Mouse (Mus musculus) forebrain, embryonic 11.5 days (tissue): ENCODE measurements around the gene Pgm1. TPM values are rescaled to one million over a fixed set of nuclear protein-coding genes. Genes with fewer than 3 reads are reported as not detected.

ENCODE experiments used
- ATAC-seq: fragments of 200-750 bp; cut with Nextera tagmentation; replicated peaks from 2 replicates; pipeline ENCODE4 v1.8.0; 2017; ENCODE audit warnings: moderate TSS enrichment; ENCODE audit not compliant: low FRiP score
- DNase-seq: peaks from one replicate; pipeline ENCODE4 v3.0.0-alpha.2; 2017; ENCODE audit warnings: low spot score
- H3K27ac ChIP-seq: fragments of 300-500 bp; sonication (generic); 2 replicates; pipeline ENCODE4 v1.5.1; 2014; ENCODE audit warnings: low read depth, low read length
- H3K27me3 ChIP-seq: fragments of 300-500 bp; sonication (generic); 2 replicates; pipeline ENCODE4 v1.6.1; 2014; ENCODE audit warnings: mild to moderate bottlenecking, low read length, mixed read lengths; ENCODE audit not compliant: control insufficient read depth, insufficient read depth
- H3K36me3 ChIP-seq: fragments of 300-500 bp; sonication (generic); 2 replicates; pipeline ENCODE4 v1.6.1; 2014; ENCODE audit warnings: mild to moderate bottlenecking, low read length, moderate library complexity, mixed read lengths; ENCODE audit not compliant: control insufficient read depth, insufficient read depth
- H3K4me1 ChIP-seq: fragments of 300-500 bp; sonication (generic); replicated peaks from 2 replicates; pipeline ENCODE4 v1.6.1; 2014; ENCODE audit warnings: low read length, mixed read lengths; ENCODE audit not compliant: control insufficient read depth, insufficient read depth
- H3K4me2 ChIP-seq: fragments of 300-500 bp; sonication (generic); 2 replicates; pipeline ENCODE4 v1.6.1; 2014; ENCODE audit warnings: low read depth, mild to moderate bottlenecking, low read length, moderate library complexity, mixed read lengths; ENCODE audit not compliant: severe bottlenecking
- H3K4me3 ChIP-seq: fragments of 300-500 bp; sonication (generic); 2 replicates; pipeline ENCODE4 v1.5.1; 2014; ENCODE audit warnings: low read depth, low read length
- H3K9ac ChIP-seq: fragments of 300-500 bp; sonication (generic); 2 replicates; pipeline ENCODE4 v1.6.1; 2014; ENCODE audit warnings: low read length
- H3K9me3 ChIP-seq: fragments of 300-500 bp; sonication (generic); 2 replicates; pipeline ENCODE4 v1.6.1; 2016; ENCODE audit warnings: low read length, mixed read lengths; ENCODE audit not compliant: control insufficient read depth
- WGBS: fragments of 180-500 bp; shearing (Covaris S2); extraction: QIAGEN DNeasy Blood & Tissue Kit; methylation state at CpG from one replicate; pipeline ENCODE4 v1.1.7; 2014; 5-methylcytosine and 5-hydroxymethylcytosine counted together
- polyA plus RNA-seq: library from polyadenylated mRNA; unstranded; fragments of >200 nt; fragmentation: Nextera tagmentation; extraction: Ambion mirVana; gene quantifications from 2 replicates; pipeline ENCODE4 v1.2.1, GENCODE M21; 2014

Gene Pgm1
- polyA plus RNA-seq, 1 experiment from 2014 or later, result 56.8 TPM

DNA sequence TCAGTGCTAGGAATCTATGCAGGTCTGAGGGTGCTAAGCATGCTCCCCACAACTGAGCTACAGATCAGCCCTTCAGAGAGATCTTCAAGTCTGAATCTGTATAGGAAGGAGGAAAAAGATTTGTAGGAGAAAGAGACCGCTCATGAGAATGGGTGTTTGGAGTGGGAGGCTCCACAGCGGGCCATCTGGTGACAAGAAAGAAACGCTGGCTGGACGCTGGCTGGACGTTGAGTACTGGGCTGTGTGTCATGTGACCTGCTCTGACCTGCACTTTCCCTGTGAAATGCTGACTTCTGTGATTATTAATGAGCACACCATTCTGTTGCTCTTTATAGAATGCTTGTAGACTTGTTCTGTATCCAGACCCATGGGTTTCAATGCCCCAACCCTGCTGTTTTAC, 40.1 kb downstream of the Pgm1 start:
- H3K27ac ChIP-seq, result no peak overlapping the region
- H3K4me2 ChIP-seq, result no peak overlapping the region
- no peak for DNase-seq
- H3K9me3 ChIP-seq, result no peaks in the 10 kb centered on the region
- H3K9ac ChIP-seq, result no peak overlapping the region
- no peaks in the 10 kb centered on the region for H3K4me1 ChIP-seq
- no peak overlapping the region for H3K4me3 ChIP-seq
- H3K36me3 ChIP-seq, result no peaks in the 10 kb centered on the region
- no peak for ATAC-seq
- 63% methylated on average over 5 of the region's 5 CpGs for WGBS
- H3K27me3 ChIP-seq, result no peaks in the 10 kb centered on the region

DNA sequence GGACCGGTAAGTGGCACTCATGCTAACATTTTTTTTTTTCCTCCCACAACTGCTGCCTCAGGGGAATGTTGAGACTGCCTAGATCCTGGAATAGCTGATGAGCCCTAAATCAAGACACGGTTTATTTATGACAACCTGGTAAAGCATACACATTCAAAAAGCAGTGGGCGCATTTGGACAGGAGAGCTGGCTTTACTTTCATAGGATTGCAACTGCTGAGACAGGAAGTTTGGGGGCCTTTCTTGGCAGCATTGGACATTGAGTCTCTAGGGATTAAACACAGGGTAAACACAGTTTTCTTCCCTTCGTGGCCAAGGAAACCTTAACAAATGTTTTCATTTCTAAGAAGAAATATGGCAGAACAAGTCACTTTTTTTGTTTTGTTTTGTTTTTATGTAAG, 40.9 kb downstream of the Pgm1 start:
- H3K4me3 ChIP-seq, result no peak overlapping the region
- no peak overlapping the region for H3K9ac ChIP-seq
- H3K36me3 ChIP-seq, result no peaks in the 10 kb centered on the region
- H3K27me3 ChIP-seq, result no peaks in the 10 kb centered on the region
- no peaks in the 10 kb centered on the region for H3K9me3 ChIP-seq
- 83% methylated on average over 4 of the region's 4 CpGs for WGBS
- ATAC-seq, result no peak
- H3K4me2 ChIP-seq, result no peak overlapping the region
- no peak for DNase-seq
- no peaks in the 10 kb centered on the region for H3K4me1 ChIP-seq
- H3K27ac ChIP-seq, result no peak overlapping the region

GRCm38 (mm10) chr4:99972886-99973285, 43.7 kb downstream of the Pgm1 start:
- Histone ChIP-seq H3K9me3 (no peaks in the 10 kb centered on the region), H3K4me1 (no peaks in the 10 kb centered on the region), H3K9ac (no peak overlapping the region), H3K4me2 (no peak overlapping the region), H3K4me3 (no peak overlapping the region), H3K27ac (no peak overlapping the region), H3K36me3 (no peaks in the 10 kb centered on the region), H3K27me3 (no peaks in the 10 kb centered on the region)
- ATAC-seq (no peak), DNase-seq (no peak)
- WGBS, result 91% methylated on average over 6 of the region's 6 CpGs

DNA sequence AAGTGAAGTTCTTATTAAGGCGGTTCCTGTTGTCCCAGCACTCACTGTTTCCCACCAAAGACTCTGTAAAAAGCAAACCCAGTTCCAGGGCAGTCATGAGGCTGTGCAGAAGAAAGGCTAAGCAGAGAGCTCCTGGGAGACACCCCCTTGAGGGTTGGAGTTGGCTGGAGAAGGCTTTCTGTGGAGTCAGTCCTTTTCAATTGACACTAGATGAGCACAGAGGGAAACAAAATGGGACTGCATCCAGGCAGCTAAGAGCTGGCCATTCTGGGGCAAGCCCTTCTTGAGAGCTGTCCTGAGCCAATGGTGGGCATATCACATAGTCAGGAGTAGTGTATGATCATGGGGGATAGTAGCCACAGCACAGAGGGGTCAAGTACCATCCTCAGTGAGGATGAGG, 44.7 kb downstream of the Pgm1 start:
- no peak overlapping the region for H3K27ac ChIP-seq

GRCm38 (mm10) chr4:99974375-99974774, 45.2 kb downstream of the Pgm1 start:
- 72% methylated on average over 5 of the region's 5 CpGs for WGBS
- no peak for ATAC-seq

More for the DNA sequence above, 44.7 kb downstream of the Pgm1 start:
- H3K9ac ChIP-seq, result no peak overlapping the region
- WGBS, result 91% methylated on average over 1 of the region's 1 CpGs
- no peaks in the 10 kb centered on the region for H3K4me1 ChIP-seq
- H3K36me3 ChIP-seq, result no peaks in the 10 kb centered on the region
- DNase-seq, result no peak
- H3K4me3 ChIP-seq, result no peak overlapping the region
- no peaks in the 10 kb centered on the region for H3K9me3 ChIP-seq
- no peak overlapping the region for H3K4me2 ChIP-seq
- ATAC-seq, result no peak
- no peaks in the 10 kb centered on the region for H3K27me3 ChIP-seq

DNA sequence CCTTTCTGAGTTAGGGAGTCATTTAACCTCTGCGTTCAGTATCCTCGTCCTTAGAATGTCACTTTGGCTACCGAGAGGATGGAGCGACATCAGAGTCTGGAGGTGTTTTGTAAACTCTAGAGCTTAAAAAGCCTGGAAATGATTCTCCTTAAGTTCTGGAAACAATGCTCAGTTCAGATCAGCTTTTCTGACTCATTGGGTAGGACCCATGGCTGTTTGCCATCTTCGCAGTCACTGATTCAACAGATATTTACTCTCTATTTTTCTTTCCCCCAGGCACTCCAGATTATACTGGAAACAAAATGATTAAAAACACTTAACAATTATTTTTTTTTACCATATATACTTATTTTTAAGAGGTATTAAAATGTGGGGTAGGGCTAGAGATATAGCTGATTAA, 50.1 kb downstream of the Pgm1 start:
- Histone ChIP-seq H3K36me3 (no peaks in the 10 kb centered on the region), H3K4me1 (no peaks in the 10 kb centered on the region), H3K9ac (no peak overlapping the region), H3K4me3 (no peak overlapping the region), H3K9me3 (no peaks in the 10 kb centered on the region), H3K27me3 (no peaks in the 10 kb centered on the region), H3K4me2 (no peak overlapping the region), H3K27ac (no peak overlapping the region)
- ATAC-seq, result no peak
- no peak for DNase-seq
- WGBS, result 92% methylated on average over 5 of the region's 5 CpGs

More at GRCm38 (mm10) chr4:99974375-99974774, 45.2 kb downstream of the Pgm1 start:
- H3K9ac ChIP-seq, result no peak overlapping the region
- no peak overlapping the region for H3K4me2 ChIP-seq
- DNase-seq, result no peak
- no peaks in the 10 kb centered on the region for H3K27me3 ChIP-seq
- no peaks in the 10 kb centered on the region for H3K36me3 ChIP-seq
- H3K27ac ChIP-seq, result no peak overlapping the region
- H3K4me3 ChIP-seq, result no peak overlapping the region
- H3K4me1 ChIP-seq, result no peaks in the 10 kb centered on the region
- no peaks in the 10 kb centered on the region for H3K9me3 ChIP-seq

- 78% methylated on average over 2 of the region's 2 CpGs for WGBS
- DNase-seq, result no peak
- no peak for ATAC-seq
Measured at GRCm38 (mm10) chr4:99981216-99981615, 52.0 kb downstream of the Pgm1 start.

GRCm38 (mm10) chr4:99983652-99984368, 54.6 kb downstream of the Pgm1 start:
- Histone ChIP-seq H3K27me3 (no peaks in the 10 kb centered on the region), H3K4me3 (no peak overlapping the region), H3K4me2 (no peak overlapping the region), H3K36me3 (no peaks in the 10 kb centered on the region), H3K4me1 (no peaks in the 10 kb centered on the region), H3K9ac (no peak overlapping the region), H3K9me3 (no peaks in the 10 kb centered on the region), H3K27ac (no peak overlapping the region)
- 83% methylated on average over 13 of the region's 13 CpGs for WGBS
- ATAC-seq (no peak), DNase-seq (no peak)

More at GRCm38 (mm10) chr4:99981216-99981615, 52.0 kb downstream of the Pgm1 start:
- H3K4me3 ChIP-seq, result no peak overlapping the region
- no peak overlapping the region for H3K27ac ChIP-seq
- no peaks in the 10 kb centered on the region for H3K27me3 ChIP-seq
- no peaks in the 10 kb centered on the region for H3K9me3 ChIP-seq
- no peaks in the 10 kb centered on the region for H3K36me3 ChIP-seq
- no peak overlapping the region for H3K4me2 ChIP-seq
- H3K9ac ChIP-seq, result no peak overlapping the region
- no peaks in the 10 kb centered on the region for H3K4me1 ChIP-seq

- Histone ChIP-seq H3K9ac (no peak overlapping the region), H3K27me3 (no peaks in the 10 kb centered on the region), H3K36me3 (no peaks in the 10 kb centered on the region), H3K4me3 (no peak overlapping the region), H3K4me2 (no peak overlapping the region), H3K9me3 (no peaks in the 10 kb centered on the region), H3K27ac (no peak overlapping the region), H3K4me1 (no peaks in the 10 kb centered on the region)
- 85% methylated on average over 7 of the region's 7 CpGs for WGBS
- DNase-seq (no peak), ATAC-seq (no peak)
Measured at GRCm38 (mm10) chr4:99984369-99984752, 55.1 kb downstream of the Pgm1 start.
